Mouse (Mus musculus) small intestine, adult 2 months (tissue): ENCODE data around the gene Synrg.

ENCODE experiments used
- CTCF ChIP-seq: fragments of 200-500 bp; IDR thresholded peaks from 2 replicates; pipeline ENCODE4 v1.5.1; 2012; ENCODE audit warnings: low read depth, mild to moderate bottlenecking, control low read depth, inconsistent platforms, low read length, moderate library complexity, mixed read lengths; ENCODE audit not compliant: insufficient replicate concordance, insufficient read length; ENCODE audit errors: extremely low read depth
- POLR2A ChIP-seq: fragments of 200-500 bp; IDR thresholded peaks from 2 replicates; pipeline ENCODE4 v1.6.1; 2012; ENCODE audit warnings: low read depth, mild to moderate bottlenecking, control low read depth, inconsistent platforms, low read length, moderate library complexity

GRCm38 (mm10) chr11:84059784-84060183 is 95.6 kb downstream of the Synrg start:
- TF ChIP-seq CTCF (no peak), POLR2A (no peak)
